Mouse (Mus musculus) brain, embryonic 14.5 days (tissue): Measurements from ENCODE around the gene Cyth2.

Experiments
- CTCF ChIP-seq: fragments of 200-500 bp; IDR thresholded peaks from 2 replicates; pipeline ENCODE4 v1.5.1; 2012; ENCODE audit warnings: inconsistent platforms, mild to moderate bottlenecking, moderate library complexity, borderline replicate concordance; ENCODE audit not compliant: insufficient read depth, insufficient read length; ENCODE audit errors: extremely low read depth
- POLR2A ChIP-seq: fragments of 200-500 bp; IDR thresholded peaks from 2 replicates; pipeline ENCODE4 v1.6.1; 2012; ENCODE audit warnings: mild to moderate bottlenecking, inconsistent platforms, borderline replicate concordance; ENCODE audit not compliant: poor library complexity, insufficient read depth, insufficient read length, severe bottlenecking; ENCODE audit errors: extremely low read depth

DNA sequence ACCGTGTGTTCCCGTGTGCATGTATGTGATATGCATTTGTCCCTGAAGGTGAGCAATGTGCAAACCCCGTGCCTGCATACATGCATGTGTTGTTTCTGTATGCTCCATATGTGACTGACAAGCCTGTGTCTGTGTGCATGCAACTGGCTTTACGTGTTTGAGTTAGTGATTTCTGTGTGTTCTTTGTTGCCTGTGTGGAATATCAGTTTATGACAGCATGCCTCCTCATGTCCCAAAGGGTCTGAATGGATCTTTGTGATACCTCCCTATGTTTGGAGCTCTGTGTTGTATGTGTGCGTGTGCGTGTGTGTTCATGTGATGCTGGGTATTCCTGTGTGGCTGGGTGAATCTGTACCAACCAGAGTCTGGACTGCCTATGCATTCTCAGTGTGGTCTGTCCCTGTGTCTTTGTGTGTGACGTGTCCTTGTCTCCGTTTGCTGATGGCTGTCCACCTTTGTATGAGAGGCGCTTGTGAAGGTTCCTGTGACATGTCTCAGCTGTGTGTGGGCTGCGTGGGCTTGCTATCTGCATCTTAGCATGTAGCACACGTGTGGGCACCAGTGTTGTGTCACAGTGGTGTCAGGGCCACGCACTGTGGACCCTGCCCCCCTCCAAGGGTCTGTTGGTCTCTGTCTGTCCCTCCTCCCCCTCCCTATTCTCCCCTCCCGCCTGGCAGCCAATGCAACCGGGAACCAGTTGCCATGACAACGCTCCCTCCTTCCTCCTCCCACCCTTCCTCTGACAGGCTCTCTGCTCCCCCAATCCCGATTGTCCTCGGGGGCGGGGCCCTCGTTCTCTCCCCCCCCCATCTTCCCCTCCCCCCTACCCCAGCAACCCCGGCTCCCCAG, 29.6 kb downstream of the Cyth2 start, which contains the start of gene Sult2b1:
- TF ChIP-seq CTCF (no peak), POLR2A (peak; percentile 62; the same call in 1 of the 2 replicates)
